Mouse (Mus musculus) forebrain, embryonic 12.5 days (tissue): ENCODE results near the gene Fgfr2. TPM values are rescaled to one million over a fixed set of nuclear protein-coding genes. Genes with fewer than 3 reads are reported as not detected.

Experiments used
- ATAC-seq: fragments of 200-750 bp; cut with Nextera tagmentation; 2 replicates; pipeline ENCODE4 v1.8.0; 2017; ENCODE audit warnings: moderate TSS enrichment; ENCODE audit not compliant: low FRiP score
- H3K27ac ChIP-seq: fragments of 300-500 bp; sonication (generic); 2 replicates; pipeline ENCODE4 v1.5.1; 2016; ENCODE audit warnings: mild to moderate bottlenecking
- H3K27me3 ChIP-seq: fragments of 300-500 bp; sonication (generic); 2 replicates; pipeline ENCODE4 v1.6.1; 2016; ENCODE audit warnings: mild to moderate bottlenecking
- H3K36me3 ChIP-seq: fragments of 300-500 bp; sonication (generic); replicated peaks from 2 replicates; pipeline ENCODE4 v1.6.1; 2016; ENCODE audit warnings: mild to moderate bottlenecking
- H3K4me1 ChIP-seq: fragments of 300-500 bp; sonication (generic); 2 replicates; pipeline ENCODE4 v1.6.1; 2016
- H3K4me2 ChIP-seq: fragments of 300-500 bp; sonication (generic); 2 replicates; pipeline ENCODE4 v1.6.1; 2016; ENCODE audit warnings: mild to moderate bottlenecking, moderate library complexity
- H3K4me3 ChIP-seq: fragments of 300-500 bp; sonication (generic); replicated peaks from 2 replicates; pipeline ENCODE4 v1.5.1; 2016; ENCODE audit warnings: mild to moderate bottlenecking
- H3K9ac ChIP-seq: fragments of 300-500 bp; sonication (generic); 2 replicates; pipeline ENCODE4 v1.6.1; 2016; ENCODE audit warnings: mild to moderate bottlenecking
- H3K9me3 ChIP-seq: fragments of 300-500 bp; sonication (generic); 2 replicates; pipeline ENCODE4 v1.6.1; 2016
- WGBS: fragments of 180-500 bp; shearing (Covaris S2); methylation state at CpG from one replicate; pipeline ENCODE4 v1.1.7; 2016; 5-methylcytosine and 5-hydroxymethylcytosine counted together
- polyA plus RNA-seq: library from polyadenylated mRNA; unstranded; fragments of >200 nt; fragmentation: Nextera tagmentation; extraction: Ambion mirVana; gene quantifications from 2 replicates; pipeline ENCODE4 v1.2.1, GENCODE M21; 2016

Gene Fgfr2
- polyA plus RNA-seq, 1 experiment from 2014 or later: 89.6 TPM

GRCm38 (mm10) chr7:130812407-130812806, 2310.7 kb downstream of the Fgfr2 start:
- Histone ChIP-seq H3K36me3 (no peaks in the 10 kb centered on the region), H3K9me3 (no peaks in the 10 kb centered on the region), H3K9ac (no peak overlapping the region), H3K27me3 (no peaks in the 10 kb centered on the region), H3K4me3 (no peak overlapping the region), H3K27ac (no peak overlapping the region), H3K4me1 (no peaks in the 10 kb centered on the region), H3K4me2 (no peak overlapping the region)
- WGBS: 44% methylated on average over 16 of the region's 16 CpGs
- no peak for ATAC-seq

- no peaks in the 10 kb centered on the region for H3K9me3 ChIP-seq
- H3K9ac ChIP-seq: no peak overlapping the region
- 94% methylated on average over 4 of the region's 4 CpGs for WGBS
- ATAC-seq: no peak
- H3K4me1 ChIP-seq: no peaks in the 10 kb centered on the region
- H3K36me3 ChIP-seq: no peaks in the 10 kb centered on the region
- no peak overlapping the region for H3K4me3 ChIP-seq
- no peak overlapping the region for H3K4me2 ChIP-seq
- no peak overlapping the region for H3K27ac ChIP-seq
- no peaks in the 10 kb centered on the region for H3K27me3 ChIP-seq
Measured at GRCm38 (mm10) chr7:130810238-130810637, 2312.9 kb downstream of the Fgfr2 start.

- H3K4me1 ChIP-seq: no peaks in the 10 kb centered on the region
- no peaks in the 10 kb centered on the region for H3K36me3 ChIP-seq
- no peaks in the 10 kb centered on the region for H3K27me3 ChIP-seq
- no peak overlapping the region for H3K27ac ChIP-seq
- ATAC-seq: no peak
- H3K4me3 ChIP-seq: no peak overlapping the region
- no peaks in the 10 kb centered on the region for H3K9me3 ChIP-seq
- 84% methylated on average over 6 of the region's 6 CpGs for WGBS
- no peak overlapping the region for H3K9ac ChIP-seq
- no peak overlapping the region for H3K4me2 ChIP-seq
Measured at GRCm38 (mm10) chr7:130808694-130809093, 2314.5 kb downstream of the Fgfr2 start.

- H3K27me3 ChIP-seq: no peaks in the 10 kb centered on the region
- H3K27ac ChIP-seq: no peak overlapping the region
- no peaks in the 10 kb centered on the region for H3K9me3 ChIP-seq
- H3K4me2 ChIP-seq: no peak overlapping the region
- no peaks in the 10 kb centered on the region for H3K4me1 ChIP-seq
- no peak for ATAC-seq
- 84% methylated on average over 8 of the region's 8 CpGs for WGBS
- no peak overlapping the region for H3K4me3 ChIP-seq
- H3K36me3 ChIP-seq: no peaks in the 10 kb centered on the region
- H3K9ac ChIP-seq: no peak overlapping the region
Measured at GRCm38 (mm10) chr7:130807749-130808148, 2315.4 kb downstream of the Fgfr2 start.

GRCm38 (mm10) chr7:130804991-130805390, 2318.2 kb downstream of the Fgfr2 start:
- Histone ChIP-seq H3K4me3 (no peak overlapping the region), H3K36me3 (no peaks in the 10 kb centered on the region), H3K4me1 (no peaks in the 10 kb centered on the region), H3K27ac (no peak overlapping the region), H3K4me2 (no peak overlapping the region), H3K9ac (no peak overlapping the region), H3K9me3 (no peaks in the 10 kb centered on the region), H3K27me3 (no peaks in the 10 kb centered on the region)
- 82% methylated on average over 5 of the region's 5 CpGs for WGBS
- no peak for ATAC-seq

- no peaks in the 10 kb centered on the region for H3K4me1 ChIP-seq
- no peaks in the 10 kb centered on the region for H3K27me3 ChIP-seq
- H3K9me3 ChIP-seq: no peaks in the 10 kb centered on the region
- no peaks in the 10 kb centered on the region for H3K36me3 ChIP-seq
- no peak overlapping the region for H3K4me3 ChIP-seq
- H3K9ac ChIP-seq: no peak overlapping the region
- H3K27ac ChIP-seq: no peak overlapping the region
- ATAC-seq: no peak
- H3K4me2 ChIP-seq: no peak overlapping the region
- 80% methylated on average over 8 of the region's 8 CpGs for WGBS
Measured at GRCm38 (mm10) chr7:130803251-130803825, 2319.8 kb downstream of the Fgfr2 start.

GRCm38 (mm10) chr7:130801811-130802210, 2321.3 kb downstream of the Fgfr2 start:
- no peaks in the 10 kb centered on the region for H3K36me3 ChIP-seq
- no peak for ATAC-seq
- no peaks in the 10 kb centered on the region for H3K27me3 ChIP-seq
- 96% methylated on average over 4 of the region's 4 CpGs for WGBS
- no peak overlapping the region for H3K4me2 ChIP-seq
- no peaks in the 10 kb centered on the region for H3K9me3 ChIP-seq
- H3K4me3 ChIP-seq: no peak overlapping the region
- H3K9ac ChIP-seq: no peak overlapping the region
- H3K27ac ChIP-seq: no peak overlapping the region
- H3K4me1 ChIP-seq: no peaks in the 10 kb centered on the region

- Histone ChIP-seq H3K4me3 (no peak overlapping the region), H3K4me2 (no peak overlapping the region), H3K27ac (no peak overlapping the region), H3K27me3 (no peaks in the 10 kb centered on the region), H3K4me1 (no peaks in the 10 kb centered on the region), H3K9ac (no peak overlapping the region), H3K9me3 (no peaks in the 10 kb centered on the region), H3K36me3 (no peaks in the 10 kb centered on the region)
- ATAC-seq: no peak
- WGBS: 69% methylated on average over 4 of the region's 4 CpGs
Measured at GRCm38 (mm10) chr7:130800681-130801080, 2322.5 kb downstream of the Fgfr2 start.

GRCm38 (mm10) chr7:130799418-130799817, 2323.7 kb downstream of the Fgfr2 start:
- Histone ChIP-seq H3K9ac (no peak overlapping the region), H3K27me3 (no peaks in the 10 kb centered on the region), H3K4me2 (no peak overlapping the region), H3K27ac (no peak overlapping the region), H3K4me3 (no peak overlapping the region), H3K4me1 (no peaks in the 10 kb centered on the region), H3K9me3 (no peaks in the 10 kb centered on the region), H3K36me3 (no peaks in the 10 kb centered on the region)
- 89% methylated on average over 10 of the region's 10 CpGs for WGBS
- ATAC-seq: no peak

GRCm38 (mm10) chr7:130797524-130797923, 2325.6 kb downstream of the Fgfr2 start:
- no peak overlapping the region for H3K27ac ChIP-seq
- H3K27me3 ChIP-seq: no peaks in the 10 kb centered on the region
- H3K4me2 ChIP-seq: no peak overlapping the region
- H3K9ac ChIP-seq: no peak overlapping the region
- no peaks in the 10 kb centered on the region for H3K36me3 ChIP-seq
- 90% methylated on average over 6 of the region's 6 CpGs for WGBS
- no peaks in the 10 kb centered on the region for H3K4me1 ChIP-seq
- no peak overlapping the region for H3K4me3 ChIP-seq
- ATAC-seq: no peak
- H3K9me3 ChIP-seq: no peaks in the 10 kb centered on the region

GRCm38 (mm10) chr7:130796786-130797185, 2326.4 kb downstream of the Fgfr2 start:
- Histone ChIP-seq H3K4me2 (no peak overlapping the region), H3K36me3 (no peaks in the 10 kb centered on the region), H3K9me3 (no peaks in the 10 kb centered on the region), H3K27me3 (no peaks in the 10 kb centered on the region), H3K27ac (no peak overlapping the region), H3K9ac (no peak overlapping the region), H3K4me3 (no peak overlapping the region), H3K4me1 (no peaks in the 10 kb centered on the region)
- no peak for ATAC-seq
- WGBS: 67% methylated on average over 8 of the region's 8 CpGs

- 82% methylated on average over 9 of the region's 9 CpGs for WGBS
- Histone ChIP-seq H3K9me3 (no peaks in the 10 kb centered on the region), H3K27ac (no peak overlapping the region), H3K36me3 (no peaks in the 10 kb centered on the region), H3K27me3 (no peaks in the 10 kb centered on the region), H3K9ac (no peak overlapping the region), H3K4me3 (no peak overlapping the region), H3K4me1 (no peaks in the 10 kb centered on the region), H3K4me2 (no peak overlapping the region)
- ATAC-seq: no peak
Measured at GRCm38 (mm10) chr7:130793671-130794070, 2329.5 kb downstream of the Fgfr2 start.

GRCm38 (mm10) chr7:130789456-130789855, 2333.7 kb downstream of the Fgfr2 start:
- Histone ChIP-seq H3K4me1 (0 out of 2 replicates have a peak, but pooled peaks cover 4% of the 10 kb centered on the region), H3K4me3 (no peak overlapping the region), H3K4me2 (no peak overlapping the region), H3K27me3 (no peaks in the 10 kb centered on the region), H3K27ac (no peak overlapping the region), H3K9me3 (no peaks in the 10 kb centered on the region), H3K36me3 (no peaks in the 10 kb centered on the region), H3K9ac (no peak overlapping the region)
- 84% methylated on average over 7 of the region's 7 CpGs for WGBS
- no peak for ATAC-seq
